ENCODE assay signal across 9 mouse cellular contexts in genomic region chr9:107618098-107618497, GRCm38 (mm10). TPM values are rescaled to one million over a fixed set of nuclear protein-coding genes. Genes with fewer than 3 reads are reported as not detected.
DNase-seq lines count a peak whose midpoint lies in the region; ATAC-seq and TF ChIP-seq lines count a peak whose summit lies in the region.
"Had no signal": no experiment of that assay in that cellular context is flagged by ENCODE, and none has a peak within 500 bp of the region (broad histone marks: within the 10 kb centered on the region; RNA-seq: fewer than 3 reads in every experiment).

No protein-coding gene starts in this region.

- DNase-seq in heart, adult 2 months: no peak
- DNase-seq in heart, adult 8-10 months (ENCODE audit: low spot score): no peak
- no peak for DNase-seq in liver, embryonic 11.5 days (ENCODE audit: low spot score)
- no peak for DNase-seq in liver
- DNase-seq in thymus, adult 2 months: no peak
- DNase-seq in layer of hippocampus, adult 9-11 months: no peak

- TF ChIP-seq CTCF in heart, adult 2 months (IDR thresholded peaks at IDR 0.05): no peak
- no peak for TF ChIP-seq CTCF in thymus, adult 2 months (IDR thresholded peaks at IDR 0.05; ENCODE audit: borderline replicate concordance, control insufficient read depth, extremely low read depth, insufficient read depth, low read length, poor library complexity)

- H3K79me2 ChIP-seq in heart, adult 2 months (replicated peaks; ENCODE audit: control insufficient read depth, insufficient read depth, low read length): no peaks in the 10 kb centered on the region; the same call in 1 of the 2 replicates

- H3K9me3 ChIP-seq in liver, embryonic 11.5 days (ENCODE audit: control insufficient read depth, low read length): no peaks in the 10 kb centered on the region
- H3K9me3 ChIP-seq in heart, embryonic 15.5 days (replicated peaks): no peaks in the 10 kb centered on the region
- H3K9me3 ChIP-seq in midbrain, embryonic 15.5 days: no peaks in the 10 kb centered on the region

- H3K27ac ChIP-seq in heart, adult 2 months: peak overlapping the region; percentile 76
- H3K27ac ChIP-seq in liver, embryonic 11.5 days (ENCODE audit: low read depth, low read length): 0 out of 2 replicates have a peak overlapping the region, but pooled peaks have one; percentile 42
- peak overlapping the region; percentile 97 for H3K27ac ChIP-seq in heart, embryonic 15.5 days
- peak overlapping the region; percentile 60 for H3K27ac ChIP-seq in midbrain, embryonic 15.5 days
- H3K27ac ChIP-seq in thymus, adult 2 months (ENCODE audit: control insufficient read depth, insufficient read depth, low read length): no peak overlapping the region

- TF ChIP-seq POLR2A in heart, adult 2 months (IDR thresholded peaks at IDR 0.05; ENCODE audit: insufficient read depth, low read depth, low read length): no peak
- TF ChIP-seq POLR2A in thymus, adult 2 months (IDR thresholded peaks at IDR 0.05; ENCODE audit: control insufficient read depth, extremely low read depth, insufficient read depth, low read length, poor library complexity): no peak

- WGBS in heart, adult 2 months: 38% methylated on average over 6 of the region's 6 CpGs
- 90% methylated on average over 6 of the region's 6 CpGs for WGBS in liver, embryonic 11.5 days
- 59% methylated on average over 6 of the region's 6 CpGs for WGBS in heart, embryonic 15.5 days
- 85% methylated on average over 6 of the region's 6 CpGs for WGBS in midbrain, embryonic 15.5 days
- WGBS in thymus, adult 2 months: 97% methylated on average over 6 of the region's 6 CpGs

- intact Hi-C loops in heart, adult 2 months (cut with DNase I): no loop called here

- H3K4me2 ChIP-seq in liver, embryonic 11.5 days: no peak overlapping the region
- 0 out of 2 replicates have a peak overlapping the region, but pooled peaks have one; percentile 3 for H3K4me2 ChIP-seq in heart, embryonic 15.5 days
- no peak overlapping the region for H3K4me2 ChIP-seq in midbrain, embryonic 15.5 days

- no peak overlapping the region for H3K4me3 ChIP-seq in heart, adult 2 months
- H3K4me3 ChIP-seq in liver, embryonic 11.5 days (ENCODE audit: low read depth, low read length): no peak overlapping the region
- no peak overlapping the region for H3K4me3 ChIP-seq in heart, embryonic 15.5 days
- no peak overlapping the region for H3K4me3 ChIP-seq in midbrain, embryonic 15.5 days
- H3K4me3 ChIP-seq in thymus, adult 2 months (ENCODE audit: control insufficient read depth, insufficient read depth, low read length): no peak overlapping the region

- no peaks in the 10 kb centered on the region for H3K27me3 ChIP-seq in heart, adult 2 months (ENCODE audit: control insufficient read depth, insufficient read depth, low read length)
- H3K27me3 ChIP-seq in liver, embryonic 11.5 days (replicated peaks; ENCODE audit: control insufficient read depth, insufficient read depth, low read length): no peaks in the 10 kb centered on the region
- H3K27me3 ChIP-seq in heart, embryonic 15.5 days: no peaks in the 10 kb centered on the region
- no peaks in the 10 kb centered on the region for H3K27me3 ChIP-seq in midbrain, embryonic 15.5 days (replicated peaks)
- H3K27me3 ChIP-seq in thymus, adult 2 months (ENCODE audit: control insufficient read depth, insufficient read depth, low read length): no peaks in the 10 kb centered on the region
- H3K27me3 ChIP-seq: CH12.LX had no signal

- peaks cover 17% of the 10 kb centered on the region for H3K36me3 ChIP-seq in heart, adult 2 months (ENCODE audit: control insufficient read depth, insufficient read depth, low read length)
- peaks cover 37% of the 10 kb centered on the region for H3K36me3 ChIP-seq in liver, embryonic 11.5 days (ENCODE audit: control insufficient read depth, insufficient read depth, low read length)
- peaks cover 66% of the 10 kb centered on the region for H3K36me3 ChIP-seq in heart, embryonic 15.5 days
- peaks cover 35% of the 10 kb centered on the region for H3K36me3 ChIP-seq in midbrain, embryonic 15.5 days (replicated peaks)
- peaks cover 71% of the 10 kb centered on the region for H3K36me3 ChIP-seq in thymus, adult 2 months (ENCODE audit: control insufficient read depth, insufficient read depth, low read length)

- H3K4me1 ChIP-seq in heart, adult 2 months (ENCODE audit: control insufficient read depth, insufficient read depth, low read length): peaks cover 35% of the 10 kb centered on the region
- H3K4me1 ChIP-seq in liver, embryonic 11.5 days (replicated peaks; ENCODE audit: control insufficient read depth, insufficient read depth, low read length): peaks cover 15% of the 10 kb centered on the region
- H3K4me1 ChIP-seq in heart, embryonic 15.5 days (replicated peaks): peaks cover 65% of the 10 kb centered on the region
- H3K4me1 ChIP-seq in midbrain, embryonic 15.5 days: peaks cover 19% of the 10 kb centered on the region
- H3K4me1 ChIP-seq in thymus, adult 2 months (replicated peaks; ENCODE audit: control insufficient read depth, insufficient read depth, low read length): peaks cover 1% of the 10 kb centered on the region; the same call in 1 of the 2 replicates

- no peak for TF ChIP-seq EP300 in heart, adult 2 months (IDR thresholded peaks at IDR 0.05; ENCODE audit: insufficient read depth, low read depth, low read length)

- ATAC-seq in liver, embryonic 11.5 days (replicated peaks; ENCODE audit: low FRiP score): no peak
- ATAC-seq in heart, embryonic 15.5 days (replicated peaks; ENCODE audit: insufficient number of reproducible peaks, insufficient read depth, low FRiP score, low read depth): no peak
- no peak for ATAC-seq in midbrain, embryonic 15.5 days (replicated peaks)

- H3K9ac ChIP-seq in heart, adult 2 months (ENCODE audit: low read depth, low read length): no peak overlapping the region
- H3K9ac ChIP-seq in liver, embryonic 11.5 days (ENCODE audit: low read depth, low read length): no peak overlapping the region
- H3K9ac ChIP-seq in heart, embryonic 15.5 days: peak overlapping the region; percentile 28; the same call in 1 of the 2 replicates
- H3K9ac ChIP-seq in midbrain, embryonic 15.5 days: no peak overlapping the region

RNA-seq across cellular contexts. Expression of gene Sema3b, which starts 9.1 kb away (rescaled TPM):
- total RNA-seq in heart, adult 2 months (2021): 10 to 100 TPM; 19.9 to 24.2 TPM
- 33.7 and 39.1 TPM in 2 replicates for polyA plus RNA-seq in heart, adult 2 months (2012; rRNA removed)
- total RNA-seq in heart, adult 8-10 months (2022): 10 to 100 TPM; 21.1 to 33.0 (median 24.2) TPM
- polyA plus RNA-seq in liver, embryonic 11.5 days (2014; fragmentation: Nextera tagmentation; extraction: Ambion mirVana): 0.63 and 0.79 TPM in 2 replicates
- 9.7 and 10.7 TPM in 2 replicates for polyA plus RNA-seq in heart, embryonic 15.5 days (2015; fragmentation: Nextera tagmentation; extraction: Ambion mirVana)
- 4.3 and 4.9 TPM in 2 replicates for polyA plus RNA-seq in midbrain, embryonic 15.5 days (2015; fragmentation: Nextera tagmentation; extraction: Ambion mirVana)
- 4.3 and 4.9 TPM in 2 replicates for polyA plus RNA-seq in thymus, adult 2 months (2012; rRNA removed)

RNA-seq across cellular contexts. Expression of gene Gnai2, which starts 17.1 kb away (rescaled TPM):
- 100 to 1,000 TPM; 243 to 250 TPM for total RNA-seq in heart, adult 2 months (2021)
- polyA plus RNA-seq in heart, adult 2 months (2012; rRNA removed): 311 and 386 TPM in 2 replicates
- 100 to 1,000 TPM; 227 to 299 (median 259) TPM for total RNA-seq in heart, adult 8-10 months (2022)
- polyA plus RNA-seq in liver, embryonic 11.5 days (2014; fragmentation: Nextera tagmentation; extraction: Ambion mirVana): 217 and 233 TPM in 2 replicates
- 367 and 431 TPM in 2 replicates for polyA plus RNA-seq in heart, embryonic 15.5 days (2015; fragmentation: Nextera tagmentation; extraction: Ambion mirVana)
- 299 and 386 TPM in 2 replicates for polyA plus RNA-seq in midbrain, embryonic 15.5 days (2015; fragmentation: Nextera tagmentation; extraction: Ambion mirVana)
- polyA plus RNA-seq in thymus, adult 2 months (2012; rRNA removed): 1,154 and 1,267 TPM in 2 replicates

RNA-seq across cellular contexts. Expression of gene Ifrd2, which starts 30.7 kb away (rescaled TPM):
- total RNA-seq in heart, adult 2 months (2021): 10 to 100 TPM; 39.9 to 51.4 TPM
- polyA plus RNA-seq in heart, adult 2 months (2012; rRNA removed): 43.7 and 54.5 TPM in 2 replicates
- 10 to 100 TPM; 43.7 to 58.2 (median 47.5) TPM for total RNA-seq in heart, adult 8-10 months (2022)
- 219 and 230 TPM in 2 replicates for polyA plus RNA-seq in liver, embryonic 11.5 days (2014; fragmentation: Nextera tagmentation; extraction: Ambion mirVana)
- polyA plus RNA-seq in heart, embryonic 15.5 days (2015; fragmentation: Nextera tagmentation; extraction: Ambion mirVana): 31.7 and 45.7 TPM in 2 replicates
- polyA plus RNA-seq in midbrain, embryonic 15.5 days (2015; fragmentation: Nextera tagmentation; extraction: Ambion mirVana): 14.5 and 16.9 TPM in 2 replicates
- polyA plus RNA-seq in thymus, adult 2 months (2012; rRNA removed): 65.1 and 67.4 TPM in 2 replicates

RNA-seq across cellular contexts. Expression of gene Hyal3, which starts 37.5 kb away (rescaled TPM):
- under 1 TPM; 0.29 to 0.34 TPM for total RNA-seq in heart, adult 2 months (2021)
- polyA plus RNA-seq in heart, adult 2 months (2012; rRNA removed): 0.26 and 0.31 TPM in 2 replicates
- under 1 TPM; 0.20 to 0.72 (median 0.25) TPM for total RNA-seq in heart, adult 8-10 months (2022)
- 1.0 and 1.5 TPM in 2 replicates for polyA plus RNA-seq in liver, embryonic 11.5 days (2014; fragmentation: Nextera tagmentation; extraction: Ambion mirVana)
- 0.68 and 0.82 TPM in 2 replicates for polyA plus RNA-seq in heart, embryonic 15.5 days (2015; fragmentation: Nextera tagmentation; extraction: Ambion mirVana)
- polyA plus RNA-seq in midbrain, embryonic 15.5 days (2015; fragmentation: Nextera tagmentation; extraction: Ambion mirVana): 1.8 TPM in 2 replicates
- 2.4 TPM in 2 replicates for polyA plus RNA-seq in thymus, adult 2 months (2012; rRNA removed)

RNA-seq across cellular contexts. Expression of gene Naa80, which starts 39.4 kb away (rescaled TPM):
- total RNA-seq in heart, adult 2 months (2021): 10 to 100 TPM; 14.9 to 17.4 TPM
- polyA plus RNA-seq in heart, adult 2 months (2012; rRNA removed): 30.0 and 45.4 TPM in 2 replicates
- total RNA-seq in heart, adult 8-10 months (2022): 10 to 100 TPM; 18.8 to 24.3 (median 21.1) TPM
- polyA plus RNA-seq in liver, embryonic 11.5 days (2014; fragmentation: Nextera tagmentation; extraction: Ambion mirVana): 20.5 and 20.7 TPM in 2 replicates
- 13.4 and 17.2 TPM in 2 replicates for polyA plus RNA-seq in heart, embryonic 15.5 days (2015; fragmentation: Nextera tagmentation; extraction: Ambion mirVana)
- 21.4 and 23.1 TPM in 2 replicates for polyA plus RNA-seq in midbrain, embryonic 15.5 days (2015; fragmentation: Nextera tagmentation; extraction: Ambion mirVana)
- 102 and 103 TPM in 2 replicates for polyA plus RNA-seq in thymus, adult 2 months (2012; rRNA removed)
